Mouse (Mus musculus) MEL (cell line): ENCODE measurements around the gene Gyg. TPM values are rescaled to one million over a fixed set of nuclear protein-coding genes. Genes with fewer than 3 reads are reported as not detected.

Source experiments
- DNase-seq: peaks from one replicate; pipeline ENCODE4 v3.0.0; 2011; ENCODE audit warnings: low read depth, low spot score
- H3K27ac ChIP-seq: 2 replicates; pipeline ENCODE4 v1.5.1; 2012; ENCODE audit warnings: low read depth, mild to moderate bottlenecking, control low read depth, low read length, moderate library complexity; ENCODE audit not compliant: control insufficient read depth
- H3K27me3 ChIP-seq, 2 experiments: fragments of 150-350 bp in 1 of 2; sonication (generic) in 1 of 2; 2 replicates each; pipeline ENCODE4 v1.6.1; 2012; ENCODE audit warnings: low read length in 2 of 2, mild to moderate bottlenecking in 2 of 2, improper control_type of control experiment in 1 of 2, moderate library complexity in 1 of 2; ENCODE audit not compliant: insufficient read depth in 2 of 2, control insufficient read depth in 1 of 2
- H3K36me3 ChIP-seq, 2 experiments: 2 replicates each; pipeline ENCODE4 v1.6.1; 2012 to 2014; ENCODE audit warnings: low read length in 2 of 2, improper control_type of control experiment in 1 of 2, inconsistent platforms in 1 of 2, mild to moderate bottlenecking in 1 of 2; ENCODE audit not compliant: insufficient read depth in 2 of 2, control insufficient read depth in 1 of 2
- H3K4me1 ChIP-seq, 2 experiments: fragments of 150-350 bp in 1 of 2; sonication (generic) in 1 of 2; 2 replicates each; pipeline ENCODE4 v1.6.1; 2012; ENCODE audit warnings: low read length in 2 of 2, improper control_type of control experiment in 1 of 2, mild to moderate bottlenecking in 1 of 2; ENCODE audit not compliant: insufficient read depth in 2 of 2, control insufficient read depth in 1 of 2
- H3K4me3 ChIP-seq, 2 experiments: fragments of 150-350 bp in 1 of 2; sonication (generic) in 1 of 2; 2 replicates each; pipeline ENCODE4 v1.5.1; 2012; ENCODE audit warnings: low read depth in 2 of 2, low read length in 2 of 2, mild to moderate bottlenecking in 2 of 2, moderate library complexity in 2 of 2, control low read depth in 1 of 2, improper control_type of control experiment in 1 of 2; ENCODE audit not compliant: control insufficient read depth in 1 of 2, insufficient read depth in 1 of 2
- H3K79me2 ChIP-seq: 2 replicates; pipeline ENCODE4 v1.6.1; 2012; ENCODE audit warnings: mild to moderate bottlenecking, low read length, moderate library complexity; ENCODE audit not compliant: control insufficient read depth, poor library complexity, insufficient read depth
- H3K9ac ChIP-seq: 2 replicates; pipeline ENCODE4 v1.6.1; 2012; ENCODE audit warnings: low read depth, mild to moderate bottlenecking, control low read depth, low read length, moderate library complexity; ENCODE audit not compliant: control insufficient read depth, poor library complexity, severe bottlenecking
- H3K9me3 ChIP-seq: fragments of 150-350 bp; sonication (generic); replicated peaks from 2 replicates; pipeline ENCODE4 v1.6.1; 2012; ENCODE audit warnings: mild to moderate bottlenecking, low read length, improper control_type of control experiment, moderate library complexity; ENCODE audit not compliant: insufficient read depth
- BHLHE40 ChIP-seq: IDR thresholded peaks from 2 replicates; pipeline ENCODE4 v1.6.1; 2012; ENCODE audit warnings: low read depth, mild to moderate bottlenecking, inconsistent platforms, low read length, improper control_type of control experiment, borderline replicate concordance
- CHD1 ChIP-seq: IDR thresholded peaks from 2 replicates; pipeline ENCODE4 v1.6.1; 2012; ENCODE audit warnings: low read depth, mild to moderate bottlenecking, inconsistent platforms, low read length, improper control_type of control experiment
- CHD2 ChIP-seq: IDR thresholded peaks from 2 replicates; pipeline ENCODE4 v1.6.1; 2011; ENCODE audit warnings: low read length, improper control_type of control experiment
- CTCF ChIP-seq, 3 experiments: IDR thresholded peaks in 2 of 3; conservative IDR thresholded peaks in 1 of 3; 2 replicates each; pipeline ENCODE4 v1.5.1; 2011 to 2012; ENCODE audit warnings: low read length in 3 of 3, low read depth in 2 of 3, mild to moderate bottlenecking in 2 of 3, improper control_type of control experiment in 1 of 3, inconsistent platforms in 1 of 3, mixed read lengths in 1 of 3, moderate library complexity in 1 of 3; ENCODE audit not compliant: control insufficient read depth in 1 of 3, insufficient read depth in 1 of 3, poor library complexity in 1 of 3, severe bottlenecking in 1 of 3
- E2F4 ChIP-seq: IDR thresholded peaks from 2 replicates; pipeline ENCODE4 v1.6.1; 2011; ENCODE audit warnings: low read depth, low read length, improper control_type of control experiment, borderline replicate concordance
- EP300 ChIP-seq, 2 experiments: IDR thresholded peaks; 2 replicates each; pipeline ENCODE4 v1.6.1; 2011; ENCODE audit warnings: improper control_type of control experiment in 2 of 2, low read length in 2 of 2, low read depth in 1 of 2, mild to moderate bottlenecking in 1 of 2
- ETS1 ChIP-seq: IDR thresholded peaks from 2 replicates; pipeline ENCODE4 v1.6.1; 2012; ENCODE audit warnings: low read depth, mild to moderate bottlenecking, inconsistent platforms, low read length, improper control_type of control experiment, moderate library complexity
- GABPA ChIP-seq: IDR thresholded peaks from 2 replicates; pipeline ENCODE4 v1.6.1; 2012; ENCODE audit warnings: low read depth, mild to moderate bottlenecking, inconsistent platforms, low read length, improper control_type of control experiment, moderate library complexity
- GATA1 ChIP-seq: IDR thresholded peaks from 2 replicates; pipeline ENCODE4 v1.6.1; 2011; ENCODE audit warnings: low read depth, low read length, improper control_type of control experiment
- HCFC1 ChIP-seq: IDR thresholded peaks from 2 replicates; pipeline ENCODE4 v1.6.1; 2012; ENCODE audit warnings: low read depth, mild to moderate bottlenecking, inconsistent platforms, low read length, improper control_type of control experiment, moderate library complexity
- KAT2A ChIP-seq: conservative IDR thresholded peaks from 2 replicates; pipeline ENCODE4 v1.6.1; 2012; ENCODE audit warnings: low read depth, low read length, improper control_type of control experiment, inconsistent platforms
- MAFK ChIP-seq: IDR thresholded peaks from 2 replicates; pipeline ENCODE4 v1.6.1; 2011; ENCODE audit warnings: low read depth, mild to moderate bottlenecking, low read length, improper control_type of control experiment, borderline replicate concordance
- MAX ChIP-seq: IDR thresholded peaks from 2 replicates; pipeline ENCODE4 v1.6.1; 2011; ENCODE audit warnings: low read length, improper control_type of control experiment
- MAZ ChIP-seq: IDR thresholded peaks from 2 replicates; pipeline ENCODE4 v1.6.1; 2012; ENCODE audit warnings: low read depth, mild to moderate bottlenecking, inconsistent platforms, low read length, improper control_type of control experiment
- MEF2A ChIP-seq: IDR thresholded peaks from 2 replicates; pipeline ENCODE4 v1.6.1; 2014; ENCODE audit warnings: low read depth, mild to moderate bottlenecking, inconsistent platforms, low read length, improper control_type of control experiment; ENCODE audit not compliant: poor library complexity, insufficient replicate concordance, severe bottlenecking; ENCODE audit errors: extremely low read depth
- MXI1 ChIP-seq: IDR thresholded peaks from 2 replicates; pipeline ENCODE4 v1.6.1; 2011; ENCODE audit warnings: mild to moderate bottlenecking, low read depth, low read length, improper control_type of control experiment
- MYB ChIP-seq: IDR thresholded peaks from 2 replicates; pipeline ENCODE4 v1.6.1; 2011; ENCODE audit warnings: mild to moderate bottlenecking, low read depth, low read length, improper control_type of control experiment
- MYC ChIP-seq: IDR thresholded peaks from 2 replicates; pipeline ENCODE4 v1.6.1; 2011; ENCODE audit warnings: low read depth, mild to moderate bottlenecking, low read length, improper control_type of control experiment, moderate library complexity
- NELFE ChIP-seq: IDR thresholded peaks from 2 replicates; pipeline ENCODE4 v1.6.1; 2011; ENCODE audit warnings: low read depth, low read length, improper control_type of control experiment
- NRF1 ChIP-seq: IDR thresholded peaks from 2 replicates; pipeline ENCODE4 v1.6.1; 2014; ENCODE audit warnings: low read depth, mild to moderate bottlenecking, inconsistent platforms, low read length, improper control_type of control experiment, moderate library complexity; ENCODE audit not compliant: poor library complexity, insufficient read depth, severe bottlenecking
- POLR2A ChIP-seq, 2 experiments: IDR thresholded peaks; 2 replicates each; pipeline ENCODE4 v1.6.1; 2011 to 2012; ENCODE audit warnings: low read length in 2 of 2, mild to moderate bottlenecking in 2 of 2, control low read depth in 1 of 2, improper control_type of control experiment in 1 of 2, low read depth in 1 of 2, moderate library complexity in 1 of 2; ENCODE audit not compliant: control insufficient read depth in 1 of 2, insufficient read depth in 1 of 2, poor library complexity in 1 of 2
- POLR2AphosphoS2 ChIP-seq: IDR thresholded peaks from 2 replicates; pipeline ENCODE4 v1.6.1; 2011; ENCODE audit warnings: low read length, improper control_type of control experiment
- RAD21 ChIP-seq: IDR thresholded peaks from 2 replicates; pipeline ENCODE4 v1.6.1; 2011; ENCODE audit warnings: mild to moderate bottlenecking, low read depth, low read length, improper control_type of control experiment
- RCOR1 ChIP-seq: IDR thresholded peaks from 2 replicates; pipeline ENCODE4 v1.6.1; 2012; ENCODE audit warnings: low read depth, mild to moderate bottlenecking, inconsistent platforms, low read length, improper control_type of control experiment
- SIN3A ChIP-seq: IDR thresholded peaks from 2 replicates; pipeline ENCODE4 v1.6.1; 2012; ENCODE audit warnings: low read length, improper control_type of control experiment, inconsistent platforms
- TBP ChIP-seq: IDR thresholded peaks from 2 replicates; pipeline ENCODE4 v1.8.0; 2011; ENCODE audit warnings: low read depth, low read length, improper control_type of control experiment
- TCF12 ChIP-seq: IDR thresholded peaks from 2 replicates; pipeline ENCODE4 v1.6.1; 2014; ENCODE audit warnings: low read depth, mild to moderate bottlenecking, inconsistent platforms, low read length, improper control_type of control experiment, moderate library complexity
- UBTF ChIP-seq: IDR thresholded peaks from 2 replicates; pipeline ENCODE4 v1.6.1; 2012; ENCODE audit warnings: low read depth, mild to moderate bottlenecking, inconsistent platforms, low read length, improper control_type of control experiment, moderate library complexity, borderline replicate concordance; ENCODE audit not compliant: insufficient read depth
- USF1 ChIP-seq: IDR thresholded peaks from 2 replicates; pipeline ENCODE4 v1.6.1; 2014; ENCODE audit warnings: low read depth, mild to moderate bottlenecking, inconsistent platforms, low read length, improper control_type of control experiment, moderate library complexity
- USF2 ChIP-seq, 2 experiments: IDR thresholded peaks; 2 replicates each; pipeline ENCODE4 v1.6.1; 2011 to 2012; ENCODE audit warnings: improper control_type of control experiment in 2 of 2, low read length in 2 of 2, borderline replicate concordance in 1 of 2, inconsistent platforms in 1 of 2, low read depth in 1 of 2, mild to moderate bottlenecking in 1 of 2; ENCODE audit not compliant: insufficient read depth in 1 of 2
- ZC3H11A ChIP-seq: IDR thresholded peaks from 2 replicates; pipeline ENCODE4 v1.6.1; 2012; ENCODE audit warnings: low read depth, mild to moderate bottlenecking, inconsistent platforms, low read length, improper control_type of control experiment
- ZKSCAN1 ChIP-seq: IDR thresholded peaks from 2 replicates; pipeline ENCODE4 v1.6.1; 2012; ENCODE audit warnings: low read depth, mild to moderate bottlenecking, inconsistent platforms, low read length, improper control_type of control experiment, moderate library complexity
- ZMIZ1 ChIP-seq: IDR thresholded peaks from 2 replicates; pipeline ENCODE4 v1.6.1; 2012; ENCODE audit warnings: low read depth, mild to moderate bottlenecking, inconsistent platforms, low read length, improper control_type of control experiment, moderate library complexity
- ZNF384 ChIP-seq: IDR thresholded peaks from 2 replicates; pipeline ENCODE4 v1.6.1; 2012; ENCODE audit warnings: low read depth, mild to moderate bottlenecking, inconsistent platforms, low read length, improper control_type of control experiment
- polyA plus RNA-seq, 2 experiments: library from polyadenylated mRNA; stranded (reverse) in 1 of 2; unstranded in 1 of 2; fragments of >175 nt in 1 of 2; fragments of >200 nt in 1 of 2; gene quantifications; 2 replicates each; pipeline versions ENCODE4 v1.2.1 to v1.2.4; 2012; ENCODE audit warnings: low replicate concordance in 2 of 2, low read depth in 1 of 2; ENCODE audit not compliant: insufficient read length in 2 of 2, insufficient read depth in 1 of 2, missing spikeins in 1 of 2
- total RNA-seq: library from RNA; depleted of rRNA; stranded (reverse); fragments of 300-350 nt; gene quantifications from 2 replicates; pipeline ENCODE4 v1.2.3, GENCODE M21; 2012; rRNA removed

Gene Gyg
- total RNA-seq: 23.1 and 23.8 TPM in 2 replicates
- 100 to 1,000 TPM in 1 of 2 experiments, 10 to 100 TPM in 1; 41.0 to 207 TPM for polyA plus RNA-seq

GRCm38 (mm10) chr3:20154531-20155367 lies at the start of gene Gyg:
TSS of gene Gyg (minus strand) at chr3:20155317.
- Histone ChIP-seq H3K9me3 (peaks cover 2% of the 10 kb centered on the region; the same call in 1 of the 2 replicates), H3K4me1 (peaks cover 0 to 5% of the 10 kb centered on the region in 2 experiments; a peak in 2 of 4 replicates), H3K27me3 (no peaks in the 10 kb centered on the region), H3K36me3 (peaks cover under 1 to 10% of the 10 kb centered on the region in 2 experiments), H3K9ac (peak within 1 kb of the TSS; percentile 98), H3K4me3 (peak within 1 kb of the TSS; percentile 91 to 92), H3K79me2 (peaks cover 14% of the 10 kb centered on the region), H3K27ac (peak within 1 kb of the TSS; percentile 48)
- peak; percentile 73 for DNase-seq
- TF ChIP-seq MYB (no peak), RCOR1 (no peak), MYC (0 out of 2 replicates have a peak, but pooled peaks have one; percentile 56), ZNF384 (no peak), NRF1 (peak; percentile 62), POLR2AphosphoS2 (no peak; the same call in 1 of the 2 replicates), KAT2A (no peak), ETS1 (no peak), SIN3A (peak; percentile 37), GABPA (no peak), CHD2 (no peak), ZKSCAN1 (no peak), RAD21 (no peak), HCFC1 (peak; percentile 28; the same call in 1 of the 2 replicates), CHD1 (no peak), USF2 (IDR thresholded peaks at IDR 0.05; ENCODE audit: borderline replicate concordance in 1 of 2, insufficient read depth in 1 of 2, low read depth in 1 of 2, low read length in 2 of 2) (peak; percentile 19 to 70; a peak in 1 of 4 replicates), MXI1 (peak; percentile 75), MAFK (no peak), MEF2A (no peak), MAX (peak; percentile 77), E2F4 (no peak), TCF12 (0 out of 2 replicates have a peak, but pooled peaks have one; percentile 21), GATA1 (no peak), UBTF (peak; percentile 79; the same call in 1 of the 2 replicates), POLR2A (IDR thresholded peaks at IDR 0.05; ENCODE audit: control insufficient read depth in 1 of 2, insufficient read depth in 1 of 2, low read depth in 1 of 2, low read length in 2 of 2, poor library complexity in 1 of 2) (peak; percentile 67 to 72; a peak in 3 of 4 replicates), MAZ (peak; percentile 33; the same call in 1 of the 2 replicates), BHLHE40 (peak; percentile 15; the same call in 1 of the 2 replicates), EP300 (IDR thresholded peaks at IDR 0.05; ENCODE audit: low read depth in 1 of 2, low read length in 2 of 2) (no peak), ZMIZ1 (peak; percentile 65; the same call in 1 of the 2 replicates), ZC3H11A (no peak), NELFE (peak; percentile 71), TBP (peak; percentile 56), USF1 (peak; percentile 96), CTCF (IDR thresholded peaks at IDR 0.05 in 2 of 3, conservative IDR thresholded peaks at IDR 0.05 in 1 of 3; ENCODE audit: control insufficient read depth in 1 of 3, insufficient read depth in 1 of 3, low read depth in 2 of 3, low read length in 3 of 3, poor library complexity in 1 of 3, severe bottlenecking in 1 of 3) (no peak)
